Mouse (Mus musculus) embryo, embryonic 10 days (tissue): ENCODE data around the gene Ccl21a.
"Not testable (repeated sequence)": the region's sequence is repeated elsewhere in the genome, so short reads cannot be mapped to it uniquely, and the experiment has no call there.

Source experiments
- DNase-seq: peaks from one replicate; pipeline ENCODE4 v3.0.0-alpha.2; 2015; ENCODE audit warnings: low spot score

Gene Ccl21a

GRCm38 (mm10) chr4:42773893-42774292, at the start of gene Ccl21a:
Ccl21a (minus strand) TSS chr4:42773993.
- not testable (repeated sequence) for DNase-seq

- DNase-seq = not testable (repeated sequence)
Measured at GRCm38 (mm10) chr4:42756477-42756876, 17.3 kb downstream of the Ccl21a start, which contains the start of gene Ccl19. Ccl19 (minus strand) TSS chr4:42756577.

DNA sequence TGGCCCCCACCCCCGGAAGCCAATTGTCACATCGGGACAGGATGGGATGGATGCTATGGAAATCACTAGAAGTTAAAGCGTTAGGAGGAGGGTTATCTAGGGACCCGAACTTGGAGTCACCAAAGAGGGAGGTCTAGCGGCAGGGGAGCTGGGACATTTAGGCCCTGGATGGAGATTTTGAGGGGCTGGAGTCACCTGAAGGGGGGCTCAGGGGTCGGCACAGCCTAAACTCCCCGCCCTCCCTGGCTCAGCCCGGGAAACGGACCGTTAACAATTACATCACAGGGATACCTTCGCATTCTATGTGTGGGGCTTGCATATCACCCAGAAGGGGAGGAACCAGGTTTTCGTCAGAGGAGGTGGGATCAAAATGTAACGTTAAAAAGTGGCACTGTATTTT, 38.5 kb downstream of the Ccl21a start, which contains the start of gene 4930578G10Rik:
TSS of gene 4930578G10Rik (plus strand) at position 301 of the 400 bp plus-strand sequence.
- not testable (repeated sequence) for DNase-seq
